Mouse (Mus musculus): ENCODE results near the gene Rassf8. TPM values are rescaled to one million over a fixed set of nuclear protein-coding genes. Genes with fewer than 3 reads are reported as not detected.

Rassf8 gene
- polyA plus RNA-seq, 1 experiment from 2014 or later: 15.7 TPM

DNA sequence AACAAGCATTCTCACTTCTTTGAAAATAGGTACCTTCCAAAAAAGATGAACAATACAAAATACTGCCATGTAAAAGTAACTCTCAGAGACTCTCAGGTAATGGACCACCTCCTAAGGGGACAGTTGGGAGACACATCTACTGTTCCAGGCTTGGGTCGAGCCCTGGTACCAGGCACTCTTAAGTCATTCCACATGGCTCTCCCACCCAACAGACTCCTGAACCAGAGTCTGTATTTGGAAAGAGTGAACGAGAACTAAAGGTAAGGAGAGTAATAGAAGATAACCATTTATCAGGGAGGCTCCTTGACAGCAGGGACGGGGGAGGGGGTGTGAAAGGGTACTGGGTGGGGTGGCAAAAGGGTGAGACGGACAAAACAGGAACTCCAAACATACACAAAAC lies 115.8 kb downstream of the Rassf8 start:
- Histone ChIP-seq H3K27ac (replicated peaks in 1 of 2; ENCODE audit: control insufficient read depth in 1 of 2, insufficient read depth in 1 of 2, low read depth in 2 of 2, low read length in 2 of 2) (no peak overlapping the region; a peak in 1 of 4 replicates), H3K4me2 (ENCODE audit: low read length) (peak overlapping the region; percentile 99), H3K9me3 (ENCODE audit: control insufficient read depth, low read length) (no peaks in the 10 kb centered on the region), H3K4me3 (ENCODE audit: control insufficient read depth in 1 of 2, insufficient read depth in 1 of 2, low read depth in 1 of 2, low read length in 2 of 2) (peak overlapping the region; percentile 63 to 74), H3K27me3 (ENCODE audit: control insufficient read depth, insufficient read depth, low read length) (peaks cover 8% of the 10 kb centered on the region), H3K9ac (ENCODE audit: low read length) (peak overlapping the region; percentile 89), H3K4me1 (ENCODE audit: control insufficient read depth in 2 of 2, insufficient read depth in 2 of 2, low read length in 2 of 2) (peaks cover 5 to 27% of the 10 kb centered on the region in 2 experiments), H3K36me3 (ENCODE audit: control insufficient read depth, insufficient read depth, low read length) (peaks cover 20% of the 10 kb centered on the region; the same call in 1 of the 2 replicates)
- 12% methylated on average over 4 of the region's 4 CpGs for WGBS
- no peak for ATAC-seq (ENCODE audit: insufficient number of reproducible peaks, insufficient read depth, low FRiP score, low read depth)

DNA sequence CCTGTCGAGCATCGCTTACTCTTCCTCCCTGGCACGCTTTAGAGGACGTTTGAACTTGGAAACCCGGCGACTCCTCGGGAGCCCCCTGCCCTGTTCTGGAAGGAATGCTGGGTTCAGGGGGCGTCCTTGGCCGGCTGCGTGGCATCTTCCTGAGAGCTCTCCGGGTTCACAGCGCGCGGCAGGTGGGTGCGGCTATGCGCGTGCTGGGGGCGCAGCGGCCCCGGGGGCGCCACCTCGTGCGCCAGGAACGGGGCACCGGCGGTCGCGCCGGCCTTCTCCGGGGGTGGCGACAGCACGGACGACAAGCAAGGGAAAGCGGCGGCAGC lies 116.2 kb downstream of the Rassf8 start:
- Histone ChIP-seq H3K4me3 (ENCODE audit: control insufficient read depth in 1 of 2, insufficient read depth in 1 of 2, low read depth in 1 of 2, low read length in 2 of 2) (peak overlapping the region; percentile 63 to 74), H3K9me3 (ENCODE audit: control insufficient read depth, low read length) (no peaks in the 10 kb centered on the region), H3K27ac (replicated peaks in 1 of 2; ENCODE audit: control insufficient read depth in 1 of 2, insufficient read depth in 1 of 2, low read depth in 2 of 2, low read length in 2 of 2) (peak overlapping the region in 1 of 2 experiments; percentile 81), H3K4me1 (ENCODE audit: control insufficient read depth in 2 of 2, insufficient read depth in 2 of 2, low read length in 2 of 2) (peaks cover 5 to 28% of the 10 kb centered on the region in 2 experiments), H3K4me2 (ENCODE audit: low read length) (peak overlapping the region; percentile 99), H3K36me3 (ENCODE audit: control insufficient read depth, insufficient read depth, low read length) (peaks cover 17% of the 10 kb centered on the region; the same call in 1 of the 2 replicates), H3K27me3 (ENCODE audit: control insufficient read depth, insufficient read depth, low read length) (peaks cover 8% of the 10 kb centered on the region), H3K9ac (ENCODE audit: low read length) (peak overlapping the region; percentile 89)
- no peak for ATAC-seq (ENCODE audit: insufficient number of reproducible peaks, insufficient read depth, low FRiP score, low read depth)
- under 1% methylated on average over 35 of the region's 35 CpGs for WGBS

DNA sequence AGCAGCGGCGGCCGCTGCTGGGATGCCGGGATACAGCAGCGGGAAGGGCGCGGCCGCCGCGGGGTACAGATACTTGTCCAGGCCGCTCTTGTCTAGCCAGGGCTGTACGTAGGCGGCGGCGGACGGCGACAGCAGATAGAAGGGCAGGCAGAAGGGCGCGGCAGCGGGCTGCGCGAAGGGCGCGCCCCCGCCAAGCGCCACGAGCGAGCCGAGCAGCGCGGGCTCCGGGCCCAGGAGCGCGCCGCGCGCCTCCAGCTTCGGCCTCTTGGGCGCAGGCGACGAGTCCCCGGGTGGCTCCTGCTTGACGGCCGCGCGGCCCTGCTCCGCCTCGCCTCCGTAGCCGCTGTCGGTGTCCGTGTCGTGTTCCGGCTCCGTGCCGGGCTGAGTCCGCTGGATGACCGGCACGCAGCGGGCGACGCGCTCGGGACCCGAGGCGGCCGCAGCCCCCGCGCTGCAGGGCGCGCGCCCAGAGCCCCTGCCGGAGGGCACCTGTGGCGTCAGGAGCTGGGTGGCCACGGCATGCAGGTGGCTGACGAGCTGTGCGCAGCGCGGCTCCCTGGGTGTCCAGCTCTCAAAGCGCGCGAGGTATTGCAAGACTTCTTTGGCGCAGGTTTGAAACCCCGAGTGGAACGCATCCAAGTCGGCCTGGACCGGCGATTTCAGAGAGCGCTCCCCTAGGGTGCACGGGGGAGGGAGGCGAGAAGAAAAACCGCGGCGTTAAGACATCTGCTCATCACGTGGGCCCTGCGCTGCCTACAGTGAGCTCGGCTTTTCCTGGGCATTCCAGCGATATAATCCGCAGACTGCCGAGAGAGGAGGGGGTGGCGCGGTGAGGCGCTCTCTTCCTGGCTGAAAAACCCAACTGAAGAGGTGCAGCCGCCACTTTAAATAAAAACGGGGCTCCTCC lies 116.8 kb downstream of the Rassf8 start:
- peak; percentile 22 for ATAC-seq (ENCODE audit: insufficient number of reproducible peaks, insufficient read depth, low FRiP score, low read depth)
- peaks cover 12% of the 10 kb centered on the region; the same call in 1 of the 2 replicates for H3K36me3 ChIP-seq (ENCODE audit: control insufficient read depth, insufficient read depth, low read length)
- under 1% methylated on average over 85 of the region's 105 CpGs for whole genome bisulfite sequencing
- H3K27me3 ChIP-seq (ENCODE audit: control insufficient read depth, insufficient read depth, low read length): peaks cover 8% of the 10 kb centered on the region
- H3K4me2 ChIP-seq (ENCODE audit: low read length): peak overlapping the region; percentile 99
- peak overlapping the region; percentile 89 for H3K9ac ChIP-seq (ENCODE audit: low read length)
- peaks cover 5 to 28% of the 10 kb centered on the region in 2 experiments for H3K4me1 ChIP-seq (ENCODE audit: control insufficient read depth in 2 of 2, insufficient read depth in 2 of 2, low read length in 2 of 2)
- H3K4me3 ChIP-seq (ENCODE audit: control insufficient read depth in 1 of 2, insufficient read depth in 1 of 2, low read depth in 1 of 2, low read length in 2 of 2): peak overlapping the region; percentile 63 to 74
- H3K9me3 ChIP-seq (ENCODE audit: control insufficient read depth, low read length): no peaks in the 10 kb centered on the region
- H3K27ac ChIP-seq (replicated peaks in 1 of 2; ENCODE audit: control insufficient read depth in 1 of 2, insufficient read depth in 1 of 2, low read depth in 2 of 2, low read length in 2 of 2): peak overlapping the region; percentile 68 to 81

DNA sequence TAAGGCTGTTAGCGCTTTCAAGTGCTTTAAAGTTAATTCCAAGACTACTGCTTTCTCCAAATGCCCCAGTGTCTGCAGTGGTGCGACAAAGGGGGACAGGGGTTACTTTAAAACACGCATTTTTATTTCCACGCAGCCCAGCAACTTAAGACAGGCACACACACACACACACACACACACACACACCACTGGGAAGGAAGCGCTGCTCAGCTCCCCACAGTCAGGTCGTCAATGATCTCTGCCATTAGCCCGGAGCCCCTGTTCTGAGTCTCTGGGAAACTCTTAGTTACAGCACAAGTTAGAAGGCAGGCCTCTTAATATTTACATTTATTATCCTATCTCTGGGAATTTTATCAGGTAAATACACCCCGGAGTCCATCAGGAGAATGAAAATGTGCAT lies 117.6 kb downstream of the Rassf8 start:
- Histone ChIP-seq H3K27me3 (ENCODE audit: control insufficient read depth, insufficient read depth, low read length) (peaks cover 8% of the 10 kb centered on the region), H3K4me1 (ENCODE audit: control insufficient read depth in 2 of 2, insufficient read depth in 2 of 2, low read length in 2 of 2) (peaks cover 5 to 29% of the 10 kb centered on the region in 2 experiments), H3K36me3 (ENCODE audit: control insufficient read depth, insufficient read depth, low read length) (peaks cover 3% of the 10 kb centered on the region; the same call in 1 of the 2 replicates), H3K4me3 (ENCODE audit: control insufficient read depth in 1 of 2, insufficient read depth in 1 of 2, low read depth in 1 of 2, low read length in 2 of 2) (peak overlapping the region; percentile 63 to 74), H3K9ac (ENCODE audit: low read length) (peak overlapping the region; percentile 89), H3K9me3 (ENCODE audit: control insufficient read depth, low read length) (no peaks in the 10 kb centered on the region), H3K4me2 (ENCODE audit: low read length) (peak overlapping the region; percentile 99), H3K27ac (replicated peaks in 1 of 2; ENCODE audit: control insufficient read depth in 1 of 2, insufficient read depth in 1 of 2, low read depth in 2 of 2, low read length in 2 of 2) (peak overlapping the region; percentile 2 to 81)
- WGBS: 2% methylated on average over 8 of the region's 8 CpGs
- ATAC-seq (ENCODE audit: insufficient number of reproducible peaks, insufficient read depth, low FRiP score, low read depth): no peak

DNA sequence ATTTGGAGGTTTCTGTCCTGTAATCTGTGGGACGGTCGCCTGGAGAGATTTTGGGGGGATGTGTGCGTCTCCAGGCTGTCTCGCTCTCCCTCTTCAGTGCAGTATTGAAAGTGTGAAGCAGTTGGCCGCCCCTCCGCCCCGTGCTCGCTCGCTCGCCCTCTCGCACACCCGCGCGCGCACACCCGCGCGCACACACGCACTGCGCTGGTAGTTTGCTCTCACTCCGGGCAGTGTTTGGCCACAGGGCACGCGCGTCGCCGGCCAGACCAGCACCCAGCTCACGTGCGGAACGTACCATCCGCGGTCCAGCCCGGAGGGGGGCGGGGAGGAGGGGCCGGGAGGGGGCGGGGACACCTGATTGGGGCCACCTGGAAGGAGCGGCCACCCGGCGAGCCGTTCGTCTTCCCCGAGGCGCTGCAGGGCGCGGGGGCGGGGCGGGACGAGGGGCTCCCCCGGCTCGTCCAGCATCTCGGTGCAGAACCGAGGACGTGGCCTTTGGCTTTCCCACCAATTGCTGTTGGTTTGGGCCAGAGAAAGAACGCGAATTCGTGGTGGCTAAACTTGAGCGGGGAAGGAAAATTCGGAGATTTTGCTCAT lies 118.8 kb downstream of the Rassf8 start, which contains the start of gene Bhlhe41:
TSS of gene Bhlhe41 (minus strand) at position 270 of the 597 bp plus-strand sequence.
- peak within 1 kb of the TSS; percentile 87 to 91 for H3K27ac ChIP-seq (replicated peaks in 1 of 2; ENCODE audit: control insufficient read depth in 1 of 2, insufficient read depth in 1 of 2, low read depth in 2 of 2, low read length in 2 of 2)
- H3K4me2 ChIP-seq (ENCODE audit: low read length): peak within 1 kb of the TSS; percentile 99
- peaks cover 8% of the 10 kb centered on the region for H3K27me3 ChIP-seq (ENCODE audit: control insufficient read depth, insufficient read depth, low read length)
- WGBS: 1% methylated on average over 55 of the region's 57 CpGs
- H3K9ac ChIP-seq (ENCODE audit: low read length): peak within 1 kb of the TSS; percentile 89
- H3K4me1 ChIP-seq (ENCODE audit: control insufficient read depth in 2 of 2, insufficient read depth in 2 of 2, low read length in 2 of 2): peaks cover 4 to 29% of the 10 kb centered on the region in 2 experiments; a peak in 3 of 4 replicates
- H3K4me3 ChIP-seq (ENCODE audit: control insufficient read depth in 1 of 2, insufficient read depth in 1 of 2, low read depth in 1 of 2, low read length in 2 of 2): peak within 1 kb of the TSS; percentile 63 to 74
- peak; percentile 57 for ATAC-seq (ENCODE audit: insufficient number of reproducible peaks, insufficient read depth, low FRiP score, low read depth)
- H3K36me3 ChIP-seq (ENCODE audit: control insufficient read depth, insufficient read depth, low read length): no peaks in the 10 kb centered on the region
- no peaks in the 10 kb centered on the region for H3K9me3 ChIP-seq (ENCODE audit: control insufficient read depth, low read length)

DNA sequence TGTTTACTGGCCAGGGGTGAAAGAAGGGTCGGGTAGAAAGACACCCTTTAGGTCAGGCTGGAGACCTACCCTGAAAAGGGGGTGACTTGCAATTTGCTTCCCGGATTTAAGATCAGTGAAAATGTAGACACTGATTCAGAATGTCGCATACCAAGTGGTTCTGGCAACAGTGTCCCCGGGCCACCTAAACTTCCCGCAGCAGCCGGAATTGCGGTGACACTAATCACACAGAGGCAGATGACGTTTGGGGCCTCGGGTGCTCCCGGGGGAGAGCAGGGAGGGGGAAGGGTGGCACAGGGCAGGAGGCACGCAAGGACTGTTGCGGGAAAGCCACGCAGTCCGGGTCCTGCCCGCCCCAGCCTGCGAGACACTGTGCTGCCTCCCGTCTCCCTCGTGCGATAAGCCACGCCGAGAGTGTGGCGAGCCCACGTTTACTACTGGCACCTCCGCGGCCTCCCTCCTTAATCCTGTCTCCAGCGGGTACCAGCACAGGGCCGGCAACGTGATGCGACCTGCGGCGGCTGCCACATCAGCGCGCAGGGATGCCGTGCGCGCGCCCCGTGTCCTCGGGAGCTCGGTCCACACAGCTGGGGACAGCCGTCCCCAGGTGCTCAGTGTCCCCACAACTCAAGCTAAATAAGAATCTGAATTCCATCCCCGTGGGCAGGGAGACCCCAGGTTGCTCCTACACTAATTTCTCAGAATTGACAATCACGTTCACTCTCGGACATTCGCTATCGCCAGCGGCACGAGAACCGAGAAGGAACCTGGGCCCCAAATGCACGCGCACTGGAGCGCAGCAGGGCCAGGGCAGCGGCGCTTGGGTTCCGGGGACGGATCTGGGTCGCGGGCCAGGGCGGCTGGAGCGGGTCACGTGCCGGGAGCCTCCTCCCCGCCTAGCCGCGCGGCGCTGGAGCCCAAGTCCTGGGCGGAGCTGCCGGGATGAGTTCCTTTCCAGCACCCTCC lies 119.6 kb downstream of the Rassf8 start:
- peak; percentile 69 for ATAC-seq (ENCODE audit: insufficient number of reproducible peaks, insufficient read depth, low FRiP score, low read depth)
- Histone ChIP-seq H3K4me3 (ENCODE audit: control insufficient read depth in 1 of 2, insufficient read depth in 1 of 2, low read depth in 1 of 2, low read length in 2 of 2) (peak overlapping the region; percentile 63 to 68), H3K4me1 (ENCODE audit: control insufficient read depth in 2 of 2, insufficient read depth in 2 of 2, low read length in 2 of 2) (peaks cover 8 to 29% of the 10 kb centered on the region in 2 experiments), H3K9me3 (ENCODE audit: control insufficient read depth, low read length) (no peaks in the 10 kb centered on the region), H3K9ac (ENCODE audit: low read length) (peak overlapping the region; percentile 89), H3K36me3 (ENCODE audit: control insufficient read depth, insufficient read depth, low read length) (no peaks in the 10 kb centered on the region), H3K27me3 (ENCODE audit: control insufficient read depth, insufficient read depth, low read length) (peaks cover 8% of the 10 kb centered on the region), H3K4me2 (ENCODE audit: low read length) (peak overlapping the region; percentile 99), H3K27ac (replicated peaks in 1 of 2; ENCODE audit: control insufficient read depth in 1 of 2, insufficient read depth in 1 of 2, low read depth in 2 of 2, low read length in 2 of 2) (peak overlapping the region; percentile 87 to 91)
- under 1% methylated on average over 69 of the region's 69 CpGs for WGBS

DNA sequence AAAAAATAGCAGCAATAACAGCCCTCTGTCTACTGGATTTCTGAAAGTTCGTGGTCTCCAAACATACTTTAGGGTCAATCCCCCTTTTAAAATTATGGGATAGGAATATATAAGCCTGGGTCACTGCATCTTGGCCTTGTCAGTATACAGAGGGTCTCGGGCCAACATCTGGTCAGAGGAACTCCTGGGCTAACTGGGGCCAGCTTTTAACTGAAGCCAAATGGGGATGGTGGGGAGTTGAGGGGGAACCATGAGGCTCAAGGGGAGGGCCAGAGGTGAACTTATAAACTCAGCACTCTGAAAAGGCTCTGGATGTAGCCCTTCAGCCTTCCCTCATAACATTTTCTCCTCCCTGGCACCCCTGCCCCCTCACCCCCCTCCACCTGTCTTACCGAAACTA lies 120.6 kb downstream of the Rassf8 start:
- peaks cover 13 to 28% of the 10 kb centered on the region in 2 experiments for H3K4me1 ChIP-seq (ENCODE audit: control insufficient read depth in 2 of 2, insufficient read depth in 2 of 2, low read length in 2 of 2)
- H3K9me3 ChIP-seq (ENCODE audit: control insufficient read depth, low read length): no peaks in the 10 kb centered on the region
- H3K9ac ChIP-seq (ENCODE audit: low read length): no peak overlapping the region
- no peak for ATAC-seq (ENCODE audit: insufficient number of reproducible peaks, insufficient read depth, low FRiP score, low read depth)
- no peaks in the 10 kb centered on the region for H3K36me3 ChIP-seq (ENCODE audit: control insufficient read depth, insufficient read depth, low read length)
- 60% methylated on average over 3 of the region's 3 CpGs for WGBS
- H3K4me3 ChIP-seq (ENCODE audit: control insufficient read depth in 1 of 2, insufficient read depth in 1 of 2, low read depth in 1 of 2, low read length in 2 of 2): no peak overlapping the region
- H3K27me3 ChIP-seq (ENCODE audit: control insufficient read depth, insufficient read depth, low read length): peaks cover 7% of the 10 kb centered on the region
- peak overlapping the region in 1 of 2 experiments; percentile 91; a peak in 2 of 4 replicates for H3K27ac ChIP-seq (replicated peaks in 1 of 2; ENCODE audit: control insufficient read depth in 1 of 2, insufficient read depth in 1 of 2, low read depth in 2 of 2, low read length in 2 of 2)
- peak overlapping the region; percentile 99 for H3K4me2 ChIP-seq (ENCODE audit: low read length)

All from heart, embryonic 14.5 days (tissue).